Mouse (Mus musculus) thymus, adult 2 months (tissue): ENCODE results near the gene Kcnh1.

Source experiments
- CTCF ChIP-seq: fragments of 200-500 bp; IDR thresholded peaks from 2 replicates; pipeline ENCODE4 v1.5.1; 2012; ENCODE audit warnings: mild to moderate bottlenecking, control low read depth, low read length, moderate library complexity, borderline replicate concordance; ENCODE audit not compliant: control insufficient read depth, poor library complexity, insufficient read depth; ENCODE audit errors: extremely low read depth
- POLR2A ChIP-seq: fragments of 200-500 bp; IDR thresholded peaks from 2 replicates; pipeline ENCODE4 v1.6.1; 2012; ENCODE audit warnings: mild to moderate bottlenecking, low read length, control low read depth, moderate library complexity; ENCODE audit not compliant: control insufficient read depth, poor library complexity, insufficient read depth; ENCODE audit errors: extremely low read depth

- TF ChIP-seq CTCF: no peak
- TF ChIP-seq POLR2A: no peak
These were observed 255.6 kb downstream of the Kcnh1 start for GRCm38 (mm10) chr1:192446158-192446557.
